Mouse (Mus musculus): ENCODE data around the gene Faap20.

Faap20 gene

GRCm38 (mm10) chr4:155220213-155221100 lies 29.1 kb upstream of the Faap20 start:
- ATAC-seq (ENCODE audit: low TSS enrichment) = no peak

DNA sequence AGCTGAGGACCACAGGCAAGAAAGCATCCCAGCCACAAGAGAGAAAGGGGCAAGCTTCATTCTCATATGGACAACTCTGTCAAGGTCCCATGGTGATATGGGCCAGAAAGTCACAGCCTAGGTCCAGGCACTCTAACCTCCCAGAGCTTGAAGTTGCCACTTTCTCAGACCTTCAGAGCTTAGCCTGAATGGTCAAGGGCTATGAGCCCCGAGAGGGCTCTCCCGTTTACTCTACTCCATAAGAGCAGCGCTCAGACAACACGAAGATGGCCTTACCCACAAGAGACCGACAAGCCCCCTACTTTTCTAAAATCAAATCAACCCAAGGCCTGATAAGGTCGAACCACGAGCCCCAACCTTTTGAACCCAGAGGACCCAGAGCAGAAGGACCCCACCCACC lies 28.5 kb upstream of the Faap20 start:
- no peak for ATAC-seq (ENCODE audit: low TSS enrichment)

- peak; percentile 18; the same call in 1 of the 2 replicates for ATAC-seq (ENCODE audit: low TSS enrichment)
Measured at GRCm38 (mm10) chr4:155221599-155222551, 27.7 kb upstream of the Faap20 start.

DNA sequence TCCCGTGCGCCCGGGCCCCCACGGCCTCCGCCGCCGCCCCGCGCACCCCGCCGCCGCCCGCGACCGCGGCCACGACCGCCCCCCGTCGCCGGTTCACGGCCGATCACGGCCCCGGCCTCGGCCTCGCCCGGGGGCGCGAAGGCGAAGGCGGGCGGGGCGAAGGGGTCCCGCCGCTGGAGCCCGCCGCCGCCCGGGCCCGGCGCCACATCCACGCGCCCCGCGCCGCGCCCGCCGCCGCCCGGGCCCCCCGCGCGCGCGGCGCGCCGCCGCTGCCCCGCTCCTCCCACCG lies 27.1 kb upstream of the Faap20 start, which contains the start of gene Ski:
Ski (minus strand) TSS at position 41 of the 289 bp plus-strand sequence.
- no peak for ATAC-seq (ENCODE audit: low TSS enrichment)

DNA sequence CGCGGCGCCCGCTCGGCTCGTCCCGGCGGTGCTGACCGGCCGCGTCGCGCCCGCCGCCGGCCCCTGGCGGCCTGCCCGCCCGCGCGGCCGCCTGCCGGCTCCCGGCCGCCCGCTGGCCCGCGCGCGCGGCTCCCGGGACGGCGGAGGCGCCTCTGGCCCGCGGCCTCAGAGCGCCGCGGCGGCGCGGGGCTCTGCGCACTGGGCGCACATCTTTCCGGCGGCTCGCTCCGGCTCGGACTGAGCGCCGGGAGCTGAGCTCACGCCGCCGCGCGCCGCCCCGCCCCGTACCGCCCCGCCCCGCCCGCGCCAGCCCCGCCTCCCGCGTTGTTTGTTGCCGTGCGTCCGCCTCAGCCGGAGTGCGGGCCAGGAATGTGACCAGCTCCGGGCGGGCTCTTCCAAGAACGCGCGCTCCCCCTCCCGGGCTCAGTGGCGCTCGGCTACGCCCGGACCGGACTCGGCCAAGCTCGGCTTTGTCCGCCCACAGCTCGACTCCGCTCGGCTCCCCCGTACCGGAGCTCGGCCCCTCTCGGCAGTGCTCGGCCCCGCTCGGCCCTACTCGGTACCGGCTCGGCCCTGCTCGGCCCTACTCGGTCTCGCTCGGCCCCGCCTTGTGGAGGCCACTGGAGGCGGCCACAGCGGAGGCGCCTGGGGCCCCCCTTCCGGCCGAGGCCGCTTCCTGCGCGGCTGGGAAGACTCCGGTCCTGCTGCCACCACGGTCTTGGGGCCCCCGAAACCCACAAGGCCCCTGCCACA lies 26.6 kb upstream of the Faap20 start:
- peak; percentile 84 for ATAC-seq (ENCODE audit: low TSS enrichment)

- no peak for ATAC-seq (ENCODE audit: low TSS enrichment)
Measured at GRCm38 (mm10) chr4:155223594-155224528, 25.7 kb upstream of the Faap20 start.

DNA sequence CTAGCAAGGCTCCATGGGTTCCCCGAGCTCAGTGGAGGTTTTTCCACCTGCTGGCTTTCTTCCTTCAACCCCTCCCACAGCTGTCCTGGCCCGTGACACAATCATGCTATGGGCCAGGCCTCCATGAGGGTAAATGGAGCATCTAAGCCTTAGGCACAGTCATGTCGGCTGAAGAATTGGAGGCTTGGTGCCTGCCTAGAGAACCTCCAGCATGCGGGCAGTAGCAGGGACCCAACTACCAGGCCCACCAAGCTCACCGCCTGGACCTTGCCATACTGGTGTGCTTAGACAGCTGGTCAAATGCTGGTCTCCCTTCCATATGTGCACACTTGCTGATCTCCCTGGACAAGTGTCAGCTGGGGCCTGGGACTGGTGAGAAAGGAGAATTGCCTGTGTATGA lies 23.7 kb upstream of the Faap20 start:
- no peak for ATAC-seq (ENCODE audit: low TSS enrichment)

GRCm38 (mm10) chr4:155227986-155228385 lies 21.6 kb upstream of the Faap20 start:
- ATAC-seq (ENCODE audit: low TSS enrichment) = no peak

DNA sequence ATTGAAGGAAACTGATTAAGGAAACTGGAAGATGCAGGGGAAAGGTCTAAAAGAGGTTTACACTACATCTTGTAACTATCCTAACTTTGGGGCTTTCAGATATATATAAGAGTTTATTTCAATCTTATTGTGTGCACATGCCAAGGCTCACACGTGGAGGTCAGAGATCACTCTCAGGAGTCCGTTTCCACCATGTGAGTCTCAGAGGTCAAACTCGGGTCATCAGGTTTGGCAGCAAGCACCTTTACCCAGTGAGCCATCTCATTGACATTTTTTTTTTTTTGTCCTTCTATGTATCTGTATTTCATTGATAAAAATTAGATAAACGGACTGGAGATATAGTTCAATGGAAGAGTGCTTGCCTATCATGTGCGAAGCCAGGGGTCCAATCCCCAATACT lies 21.1 kb upstream of the Faap20 start:
- no peak for ATAC-seq (ENCODE audit: low TSS enrichment)

GRCm38 (mm10) chr4:155233878-155234277 lies 15.7 kb upstream of the Faap20 start:
- peak; percentile 71 for ATAC-seq (ENCODE audit: low TSS enrichment)

GRCm38 (mm10) chr4:155234371-155235310 lies 15.0 kb upstream of the Faap20 start:
- peak; percentile 20; the same call in 1 of the 2 replicates for ATAC-seq (ENCODE audit: low TSS enrichment)

DNA sequence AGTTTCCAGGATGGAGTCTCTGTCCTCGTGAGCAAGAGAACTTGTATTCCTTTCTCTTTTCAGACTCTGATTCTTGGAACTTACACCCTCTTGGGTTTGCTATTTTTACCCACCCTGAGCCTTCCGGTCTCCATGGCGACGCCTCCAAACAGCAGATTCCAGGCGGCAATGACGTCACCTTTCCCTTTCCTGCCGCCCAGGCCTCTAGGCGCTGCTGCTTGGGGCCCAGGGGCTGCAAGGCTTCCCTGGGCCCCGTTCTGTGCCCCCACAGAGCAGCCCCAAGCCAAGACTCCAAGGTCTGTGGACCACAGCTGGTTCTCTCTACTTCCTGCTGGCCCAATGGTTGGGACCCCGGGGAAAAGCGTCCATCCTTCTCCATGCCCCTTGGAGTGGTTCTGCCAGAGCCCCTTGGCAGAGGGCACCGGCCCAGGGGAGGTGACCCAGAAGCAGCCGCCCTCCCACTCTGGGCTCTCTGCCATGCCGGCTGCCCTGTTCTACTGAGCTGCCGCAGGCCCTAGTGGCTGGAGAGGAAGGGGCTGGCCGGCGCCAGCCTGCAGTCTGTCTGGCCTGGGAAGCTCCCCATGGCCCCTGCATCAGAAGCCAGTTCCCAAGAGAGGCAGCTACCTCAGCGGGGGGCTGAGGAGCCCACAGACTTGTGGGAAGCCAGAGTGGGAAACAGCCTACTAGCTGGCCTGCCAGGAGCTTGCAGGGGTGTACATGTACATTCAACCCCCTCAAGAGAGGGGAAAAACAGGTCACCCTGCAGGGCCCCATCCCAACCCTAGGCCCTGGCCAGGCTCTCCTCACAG lies 14.1 kb upstream of the Faap20 start:
- ATAC-seq (ENCODE audit: low TSS enrichment) = peak; percentile 80

GRCm38 (mm10) chr4:155236737-155237385 lies 12.7 kb upstream of the Faap20 start:
- no peak for ATAC-seq (ENCODE audit: low TSS enrichment)

GRCm38 (mm10) chr4:155238276-155238675 lies 11.3 kb upstream of the Faap20 start:
- no peak for ATAC-seq (ENCODE audit: low TSS enrichment)

GRCm38 (mm10) chr4:155239494-155239893 lies 10.1 kb upstream of the Faap20 start:
- no peak for ATAC-seq (ENCODE audit: low TSS enrichment)

- ATAC-seq (ENCODE audit: low TSS enrichment) = no peak
Measured at GRCm38 (mm10) chr4:155241789-155242188, 7.8 kb upstream of the Faap20 start.

GRCm38 (mm10) chr4:155242292-155242691 lies 7.3 kb upstream of the Faap20 start:
- no peak for ATAC-seq (ENCODE audit: low TSS enrichment)

DNA sequence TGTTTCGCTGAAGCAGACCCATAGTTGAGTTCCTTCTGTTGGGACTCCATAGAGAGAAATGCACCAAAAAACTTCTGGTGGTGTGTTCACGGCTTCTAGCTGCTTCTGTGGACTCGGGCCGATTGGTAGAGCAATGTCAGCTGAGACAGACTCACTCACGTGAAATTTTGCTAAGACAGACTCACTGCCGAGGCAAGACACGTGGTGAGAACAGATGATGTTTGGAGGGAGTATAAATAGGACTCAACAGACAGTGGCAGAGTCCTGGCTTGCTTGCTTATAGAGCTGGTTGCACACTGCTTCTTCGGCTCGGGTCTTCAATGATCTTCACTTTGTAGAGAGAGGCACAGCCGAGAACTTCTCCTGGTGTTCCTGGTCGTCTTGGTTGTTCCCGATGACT lies 6.4 kb upstream of the Faap20 start:
- peak; percentile 38; the same call in 1 of the 2 replicates for ATAC-seq (ENCODE audit: low TSS enrichment)
